Mouse (Mus musculus) heart, postnatal 0 days (tissue): ENCODE measurements around the gene Camk2d. TPM values are rescaled to one million over a fixed set of nuclear protein-coding genes. Genes with fewer than 3 reads are reported as not detected.

Experiments used
- ATAC-seq: fragments of 200-750 bp; cut with Nextera tagmentation; 2 replicates; pipeline ENCODE4 v1.8.0; 2017; ENCODE audit warnings: low read depth, moderate number of reproducible peaks, moderate library complexity; ENCODE audit not compliant: insufficient read depth
- DNase-seq: peaks from one replicate; pipeline ENCODE4 v3.0.0-alpha.2; 2016; ENCODE audit warnings: low spot score
- H3K27ac ChIP-seq: fragments of 300-500 bp; sonication (generic); 2 replicates; pipeline ENCODE4 v1.5.1; 2014; ENCODE audit warnings: low read depth, mild to moderate bottlenecking
- H3K27me3 ChIP-seq: fragments of 300-500 bp; sonication (generic); 2 replicates; pipeline ENCODE4 v1.6.1; 2014; ENCODE audit warnings: low read length, mixed read lengths; ENCODE audit not compliant: control insufficient read depth, insufficient read depth
- H3K36me3 ChIP-seq: fragments of 300-500 bp; sonication (generic); replicated peaks from 2 replicates; pipeline ENCODE4 v1.6.1; 2014; ENCODE audit warnings: low read length, mixed read lengths; ENCODE audit not compliant: control insufficient read depth, insufficient read depth
- H3K4me1 ChIP-seq: fragments of 300-500 bp; sonication (generic); 2 replicates; pipeline ENCODE4 v1.6.1; 2014; ENCODE audit warnings: antibody characterized with exemption; ENCODE audit not compliant: control insufficient read depth, insufficient read depth
- H3K4me2 ChIP-seq: fragments of 300-500 bp; sonication (generic); 2 replicates; pipeline ENCODE4 v1.6.1; 2014; ENCODE audit warnings: low read depth, mild to moderate bottlenecking, low read length, moderate library complexity
- H3K4me3 ChIP-seq: fragments of 300-500 bp; sonication (generic); 2 replicates; pipeline ENCODE4 v1.5.1; 2014; ENCODE audit warnings: low read depth, low read length
- H3K9ac ChIP-seq: fragments of 300-500 bp; sonication (generic); replicated peaks from 2 replicates; pipeline ENCODE4 v1.6.1; 2014; ENCODE audit warnings: low read depth, low read length, mixed read lengths
- H3K9me3 ChIP-seq: fragments of 300-500 bp; sonication (generic); replicated peaks from 2 replicates; pipeline ENCODE4 v1.6.1; 2016; ENCODE audit warnings: low read length; ENCODE audit not compliant: control insufficient read depth
- CTCF ChIP-seq: IDR thresholded peaks from 2 replicates; pipeline ENCODE4 v1.5.1; 2016; ENCODE audit warnings: antibody characterized with exemption, control low read depth, low read depth
- EP300 ChIP-seq: IDR thresholded peaks from 2 replicates; pipeline ENCODE4 v1.6.1; 2016; ENCODE audit warnings: antibody characterized with exemption, low read depth
- whole genome bisulfite sequencing: fragments of 180-500 bp; shearing (Covaris S2); extraction: QIAGEN DNeasy Blood & Tissue Kit; methylation state at CpG from one replicate; pipeline ENCODE4 v1.1.7; 2014; 5-methylcytosine and 5-hydroxymethylcytosine counted together
- polyA plus RNA-seq: library from polyadenylated mRNA; unstranded; fragments of >200 nt; fragmentation: Nextera tagmentation; extraction: Ambion mirVana; gene quantifications from 2 replicates; pipeline ENCODE4 v1.2.1, GENCODE M21; 2015
- total RNA-seq: library from RNA; depleted of rRNA; stranded (reverse); fragments of >200 nt; gene quantifications from 2 replicates; pipeline ENCODE4 v1.2.3, GENCODE M21; 2014; ENCODE audit warnings: low replicate concordance

Camk2d gene
- total and polyA plus RNA-seq, 2 experiments from 2014 or later, result 109 to 191 TPM

DNA sequence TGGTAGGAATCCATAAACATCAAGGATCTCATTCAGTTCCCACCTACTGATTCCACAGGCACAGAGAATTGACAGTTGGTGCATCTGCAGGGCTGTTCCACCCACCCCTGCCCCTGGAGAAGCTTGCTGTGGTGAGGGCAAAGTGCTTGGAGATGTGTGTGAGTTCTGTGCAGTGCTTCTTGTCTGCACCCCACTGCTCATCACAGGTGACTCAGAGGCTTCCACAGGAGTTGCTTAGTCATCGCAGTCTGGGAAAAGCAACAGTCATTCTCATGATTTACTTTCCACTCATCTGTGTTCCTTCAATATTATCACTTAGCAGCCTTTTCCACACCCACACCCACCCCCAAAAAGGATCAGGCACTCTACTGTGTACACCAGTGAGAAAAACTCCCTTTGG, 252.0 kb downstream of the Camk2d start:
- ATAC-seq (no peak), DNase-seq (no peak)
- Histone ChIP-seq H3K36me3 (peaks cover 13% of the 10 kb centered on the region), H3K9me3 (no peaks in the 10 kb centered on the region), H3K4me3 (no peak overlapping the region), H3K27me3 (no peaks in the 10 kb centered on the region), H3K4me2 (no peak overlapping the region), H3K4me1 (no peaks in the 10 kb centered on the region), H3K9ac (no peak overlapping the region), H3K27ac (no peak overlapping the region)
- no peak for TF ChIP-seq EP300
- TF ChIP-seq CTCF, result no peak
- 88% methylated on average over 1 of the region's 1 CpGs for WGBS

DNA sequence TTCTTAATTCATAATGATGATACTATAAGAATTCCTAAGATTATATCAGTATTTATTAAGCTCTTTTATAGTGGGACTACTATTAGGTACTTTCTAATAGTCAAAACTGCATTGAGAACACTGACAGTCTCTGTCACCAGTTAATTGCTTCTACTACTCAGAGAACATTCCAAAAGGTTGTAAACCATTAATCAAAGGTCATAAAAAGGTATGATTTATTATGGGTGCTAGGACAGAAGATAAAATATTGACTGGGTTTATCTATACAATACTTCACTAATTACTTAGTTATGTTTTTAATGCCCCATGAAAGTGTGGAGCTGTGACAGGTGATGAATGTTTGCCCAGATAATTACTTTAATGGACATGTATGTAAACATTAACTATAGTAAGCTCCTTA, 264.3 kb downstream of the Camk2d start:
- no peaks in the 10 kb centered on the region for H3K27me3 ChIP-seq
- no peak for ATAC-seq
- no peak for TF ChIP-seq CTCF
- no peak for TF ChIP-seq EP300

DNA sequence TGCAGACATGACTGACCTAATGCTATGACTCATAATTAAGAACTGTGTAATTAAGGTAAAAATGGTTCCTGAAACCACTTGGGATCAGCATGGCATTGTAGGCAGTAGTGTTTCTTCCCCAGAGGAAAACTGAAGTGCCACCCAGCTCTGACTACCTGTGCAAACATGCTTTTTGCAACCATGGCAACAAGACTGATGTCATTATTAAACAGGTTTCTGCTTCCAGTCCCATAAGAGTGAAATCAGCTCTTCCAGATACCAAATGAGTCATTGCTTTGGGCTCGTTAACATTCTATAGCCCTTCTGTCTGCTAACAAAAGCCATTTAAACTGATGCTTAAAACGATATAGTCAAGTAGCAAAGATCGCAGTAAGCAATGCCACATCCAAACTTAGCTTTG, 273.5 kb downstream of the Camk2d start:
- 58% methylated on average over 3 of the region's 3 CpGs for WGBS
- Histone ChIP-seq H3K36me3 (no peaks in the 10 kb centered on the region), H3K27ac (no peak overlapping the region), H3K4me1 (no peaks in the 10 kb centered on the region), H3K9ac (no peak overlapping the region), H3K4me2 (no peak overlapping the region), H3K4me3 (no peak overlapping the region), H3K9me3 (no peaks in the 10 kb centered on the region), H3K27me3 (no peaks in the 10 kb centered on the region)
- DNase-seq, result no peak
- no peak for ATAC-seq
- no peak for TF ChIP-seq EP300
- no peak for TF ChIP-seq CTCF

More for the DNA sequence above, 264.3 kb downstream of the Camk2d start:
- Histone ChIP-seq H3K4me2 (no peak overlapping the region), H3K9ac (no peak overlapping the region), H3K4me1 (no peaks in the 10 kb centered on the region), H3K9me3 (no peaks in the 10 kb centered on the region), H3K27ac (no peak overlapping the region), H3K4me3 (no peak overlapping the region), H3K36me3 (no peaks in the 10 kb centered on the region)
- DNase-seq, result no peak

DNA sequence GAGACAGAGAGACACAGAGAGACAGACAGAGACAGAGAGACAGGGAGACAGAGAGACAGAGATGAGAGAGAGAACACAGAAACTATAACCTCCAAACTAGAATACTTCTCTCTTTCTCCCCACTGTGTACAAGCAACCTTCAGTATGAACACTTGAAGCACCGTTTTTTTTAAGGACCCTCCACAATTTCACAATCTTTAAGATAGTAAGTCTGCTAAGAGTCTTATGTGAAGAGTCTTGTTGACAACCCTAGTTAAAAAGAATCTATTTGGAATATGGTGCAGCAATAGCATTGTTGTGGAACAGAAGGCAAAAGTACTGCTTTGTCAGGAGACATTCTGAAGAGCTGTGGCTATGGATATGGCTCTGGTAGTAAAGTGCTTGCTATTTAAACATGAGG, 274.6 kb downstream of the Camk2d start:
- DNase-seq (no peak), ATAC-seq (no peak)
- no peak overlapping the region for H3K4me2 ChIP-seq
- H3K4me1 ChIP-seq, result no peaks in the 10 kb centered on the region
- H3K27me3 ChIP-seq, result no peaks in the 10 kb centered on the region
- WGBS, result 32% methylated on average over 1 of the region's 1 CpGs
- no peak overlapping the region for H3K27ac ChIP-seq
- H3K4me3 ChIP-seq, result no peak overlapping the region
- TF ChIP-seq CTCF (no peak), EP300 (no peak)
- H3K36me3 ChIP-seq, result no peaks in the 10 kb centered on the region
- H3K9ac ChIP-seq, result no peak overlapping the region
- no peaks in the 10 kb centered on the region for H3K9me3 ChIP-seq

DNA sequence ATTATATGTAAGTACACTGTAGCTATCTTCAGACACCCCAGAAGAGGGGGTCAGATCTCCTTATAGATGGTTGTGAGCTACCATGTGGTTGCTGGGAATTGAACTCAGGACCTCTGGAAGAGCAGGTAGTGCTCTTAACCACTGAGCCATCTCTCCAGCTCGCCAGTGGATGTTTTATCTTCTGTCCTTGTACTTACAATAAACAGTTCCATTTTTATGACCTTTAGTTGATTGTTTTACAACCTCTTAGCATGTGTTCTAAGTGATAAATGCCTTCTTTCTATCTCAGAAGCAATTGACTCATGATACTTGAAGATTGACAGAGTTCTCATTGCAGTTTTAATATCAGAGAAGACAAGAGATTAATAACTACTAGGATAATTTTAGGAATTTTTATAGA, 282.1 kb downstream of the Camk2d start:
- ATAC-seq (no peak), DNase-seq (no peak)
- no peak overlapping the region for H3K27ac ChIP-seq
- no peaks in the 10 kb centered on the region for H3K27me3 ChIP-seq
- H3K36me3 ChIP-seq, result no peaks in the 10 kb centered on the region
- TF ChIP-seq CTCF (no peak), EP300 (no peak)
- H3K4me3 ChIP-seq, result no peak overlapping the region
- H3K9ac ChIP-seq, result no peak overlapping the region
- H3K4me2 ChIP-seq, result no peak overlapping the region
- 38% methylated on average over 1 of the region's 1 CpGs for WGBS
- H3K4me1 ChIP-seq, result no peaks in the 10 kb centered on the region
- H3K9me3 ChIP-seq, result 0 out of 2 replicates have a peak, but pooled peaks cover 8% of the 10 kb centered on the region

DNA sequence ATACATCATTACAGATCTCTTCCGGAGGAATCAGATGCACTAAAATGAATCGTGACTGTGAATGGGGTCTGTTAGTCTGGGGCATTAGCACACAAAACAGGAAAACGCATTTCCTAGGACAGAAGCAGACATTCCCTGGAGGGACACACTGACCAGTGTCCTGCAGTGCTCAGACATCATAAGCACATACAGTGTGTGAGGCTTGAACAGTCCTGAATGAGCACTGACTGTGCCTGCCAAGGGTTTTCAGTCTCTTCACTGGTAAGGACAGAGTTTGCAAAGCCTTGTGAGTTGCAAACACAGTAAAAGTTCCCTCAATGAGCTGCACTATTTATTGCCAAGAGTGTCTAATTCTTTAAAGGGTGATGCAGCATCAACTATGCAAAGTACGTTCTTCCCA, 290.0 kb downstream of the Camk2d start:
- H3K9me3 ChIP-seq, result 0 out of 2 replicates have a peak, but pooled peaks cover 4% of the 10 kb centered on the region
- no peak overlapping the region for H3K4me2 ChIP-seq
- no peaks in the 10 kb centered on the region for H3K36me3 ChIP-seq
- no peak overlapping the region for H3K9ac ChIP-seq
- TF ChIP-seq EP300 (no peak), CTCF (no peak)
- no peaks in the 10 kb centered on the region for H3K27me3 ChIP-seq
- ATAC-seq (no peak), DNase-seq (no peak)
- no peaks in the 10 kb centered on the region for H3K4me1 ChIP-seq
- H3K4me3 ChIP-seq, result no peak overlapping the region
- H3K27ac ChIP-seq, result no peak overlapping the region
- WGBS, result 73% methylated on average over 4 of the region's 4 CpGs
